In the genomic region with DNA sequence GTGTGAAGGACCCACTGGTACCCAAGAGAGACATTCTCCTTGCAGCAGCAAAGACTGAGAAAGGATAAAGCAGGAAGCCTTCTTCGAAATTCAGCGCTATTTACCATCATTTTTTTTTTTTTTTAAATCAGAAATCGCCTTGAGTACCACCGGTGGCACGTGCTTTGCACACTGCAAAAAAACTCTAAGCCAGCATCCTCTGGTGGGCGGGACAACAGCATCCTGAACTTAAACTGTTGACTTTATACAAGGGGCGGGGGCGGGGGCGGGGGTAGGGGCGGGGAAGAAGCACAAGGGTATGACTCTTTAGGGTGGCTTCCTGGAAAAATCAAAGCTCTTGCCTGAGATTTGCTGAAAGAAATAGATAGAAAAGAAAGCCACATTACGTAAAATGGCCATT, we compare ENCODE assay signal across 12 mouse cellular contexts. TPM values are rescaled to one million over a fixed set of nuclear protein-coding genes. Genes with fewer than 3 reads are reported as not detected.
A peak's percentile ranks its signal among the peaks of the same experiment; 100 is the strongest.
DNase-seq lines count a peak whose midpoint lies in the region; ATAC-seq lines count a peak whose summit lies in the region.
"Had no signal": no experiment of that assay in that cellular context is flagged by ENCODE, and none has a peak within 500 bp of the region (broad histone marks: within the 10 kb centered on the region; RNA-seq: fewer than 3 reads in every experiment).

No protein-coding gene starts in this region.

- 27% methylated on average over 11 of the region's 11 CpGs for WGBS in heart, embryonic 11.5 days (ENCODE audit: insufficient replicate concordance)
- 27% methylated on average over 11 of the region's 11 CpGs for WGBS in liver, embryonic 12.5 days (ENCODE audit: insufficient replicate concordance)
- 25% methylated on average over 11 of the region's 11 CpGs for WGBS in embryonic facial prominence, embryonic 14.5 days

- no peak overlapping the region for H3K9ac ChIP-seq in heart, embryonic 11.5 days (ENCODE audit: low read depth, low read length)
- no peak overlapping the region for H3K9ac ChIP-seq in liver, embryonic 12.5 days
- H3K9ac ChIP-seq in embryonic facial prominence, embryonic 14.5 days (ENCODE audit: low read depth, low read length) = no peak overlapping the region

- no peaks in the 10 kb centered on the region for H3K4me1 ChIP-seq in heart, embryonic 11.5 days (ENCODE audit: control insufficient read depth, insufficient read depth, low read length)
- H3K4me1 ChIP-seq in liver, embryonic 12.5 days = no peaks in the 10 kb centered on the region
- H3K4me1 ChIP-seq in embryonic facial prominence, embryonic 14.5 days (ENCODE audit: control insufficient read depth, insufficient read depth, low read length) = no peaks in the 10 kb centered on the region

- no peak overlapping the region for H3K27ac ChIP-seq in heart, embryonic 11.5 days (ENCODE audit: low read depth, low read length)
- H3K27ac ChIP-seq in liver, embryonic 12.5 days = no peak overlapping the region
- H3K27ac ChIP-seq in embryonic facial prominence, embryonic 14.5 days (replicated peaks; ENCODE audit: low read depth, low read length) = no peak overlapping the region

- no peaks in the 10 kb centered on the region for H3K9me3 ChIP-seq in heart, embryonic 11.5 days (replicated peaks; ENCODE audit: control insufficient read depth, low read length)
- H3K9me3 ChIP-seq in liver, embryonic 12.5 days (replicated peaks) = no peaks in the 10 kb centered on the region
- no peaks in the 10 kb centered on the region for H3K9me3 ChIP-seq in embryonic facial prominence, embryonic 14.5 days (ENCODE audit: control insufficient read depth, low read length)

- intact Hi-C loops in heart, postnatal 14 days (cut with DNase I) = no loop called here

- H3K36me3 ChIP-seq in heart, embryonic 11.5 days (ENCODE audit: control insufficient read depth, insufficient read depth, low read length) = no peaks in the 10 kb centered on the region
- H3K36me3 ChIP-seq in liver, embryonic 12.5 days = no peaks in the 10 kb centered on the region
- H3K36me3 ChIP-seq in embryonic facial prominence, embryonic 14.5 days (ENCODE audit: control insufficient read depth, insufficient read depth, low read length) = no peaks in the 10 kb centered on the region

- no peak for ATAC-seq in heart, embryonic 11.5 days (replicated peaks; ENCODE audit: insufficient number of reproducible peaks, low FRiP score, low TSS enrichment)
- no peak for ATAC-seq in liver, embryonic 12.5 days
- ATAC-seq in embryonic facial prominence, embryonic 14.5 days (ENCODE audit: low read depth) = no peak

- H3K4me2 ChIP-seq in heart, embryonic 11.5 days = peak overlapping the region; percentile 43
- H3K4me2 ChIP-seq in liver, embryonic 12.5 days = peak overlapping the region; percentile 22
- H3K4me2 ChIP-seq in embryonic facial prominence, embryonic 14.5 days (ENCODE audit: low read depth, low read length) = peak overlapping the region; percentile 39

- no peak for DNase-seq in heart, postnatal 14 days
- DNase-seq in liver = no peak
- no peak for DNase-seq in embryonic facial prominence, embryonic 14.5 days (ENCODE audit: low spot score)
- peak; percentile 52 for DNase-seq in naive thymus-derived CD4-positive, alpha-beta T cell, adult 2 months (ENCODE audit: low read depth)
- no peak for DNase-seq in cerebellum, postnatal 36 days
- DNase-seq in left cerebral cortex, adult 11 months (ENCODE audit: low spot score) = no peak
- DNase-seq: kidney, postnatal 36 days; left cerebral cortex, postnatal 4 days had no signal

- H3K27me3 ChIP-seq in heart, embryonic 11.5 days (ENCODE audit: control insufficient read depth, insufficient read depth, low read length) = no peaks in the 10 kb centered on the region
- peaks cover 35% of the 10 kb centered on the region for H3K27me3 ChIP-seq in liver, embryonic 12.5 days (replicated peaks)
- no peaks in the 10 kb centered on the region for H3K27me3 ChIP-seq in embryonic facial prominence, embryonic 14.5 days (replicated peaks; ENCODE audit: control insufficient read depth, insufficient read depth, low read length)

- H3K4me3 ChIP-seq in heart, embryonic 11.5 days (ENCODE audit: low read depth, low read length) = no peak overlapping the region
- H3K4me3 ChIP-seq in liver, embryonic 12.5 days = no peak overlapping the region
- peak overlapping the region; percentile 11; the same call in 1 of the 2 replicates for H3K4me3 ChIP-seq in embryonic facial prominence, embryonic 14.5 days (ENCODE audit: low read depth, low read length)

RNA-seq across cellular contexts. Expression of gene Prkab1, which starts 15.4 kb away (rescaled TPM):
- 50.1 and 54.1 TPM in 2 replicates for polyA plus RNA-seq in heart, embryonic 11.5 days (2014; fragmentation: Nextera tagmentation; extraction: Ambion mirVana)
- total RNA-seq in heart, postnatal 14 days (2021) = 10 to 100 TPM; 49.4 to 59.4 TPM
- 106 and 110 TPM in 2 replicates for polyA plus RNA-seq in liver, embryonic 12.5 days (2016; fragmentation: Nextera tagmentation; extraction: Ambion mirVana)
- 49.9 and 61.4 TPM in 2 replicates for polyA plus RNA-seq in embryonic facial prominence, embryonic 14.5 days (2014; fragmentation: Nextera tagmentation; extraction: Ambion mirVana)

RNA-seq across cellular contexts. Expression of gene Tmem233, which starts 43.3 kb away (rescaled TPM):
- not detected in 2 replicates for polyA plus RNA-seq in heart, embryonic 11.5 days (2014; fragmentation: Nextera tagmentation; extraction: Ambion mirVana)
- total RNA-seq in heart, postnatal 14 days (2021) = not detected
- not detected in 2 replicates for polyA plus RNA-seq in liver, embryonic 12.5 days (2016; fragmentation: Nextera tagmentation; extraction: Ambion mirVana)
- 0.10 and 0.26 TPM in 2 replicates for polyA plus RNA-seq in embryonic facial prominence, embryonic 14.5 days (2014; fragmentation: Nextera tagmentation; extraction: Ambion mirVana)
- total RNA-seq: left cerebral cortex, postnatal 4 days; monocyte, adult 5-6 weeks had no signal
- polyA plus RNA-seq: testis, adult 2 months had no signal
